In genomic region chr4:82734765-82735481, GRCm38 (mm10) we compare ENCODE assay signal across 23 mouse cellular contexts. TPM values are rescaled to one million over a fixed set of nuclear protein-coding genes. Genes with fewer than 3 reads are reported as not detected.
DNase-seq lines count a peak whose midpoint lies in the region; ATAC-seq and TF ChIP-seq lines count a peak whose summit lies in the region.
"Had no signal": no experiment of that assay in that cellular context is flagged by ENCODE, and none has a peak within 500 bp of the region (broad histone marks: within the 10 kb centered on the region; RNA-seq: fewer than 3 reads in every experiment).

No protein-coding gene starts in this region.

- 77% methylated on average over 22 of the region's 22 CpGs for WGBS in heart, embryonic 12.5 days
- WGBS in heart, adult 2 months, result 69% methylated on average over 22 of the region's 22 CpGs
- 59% methylated on average over 22 of the region's 22 CpGs for WGBS in lung, postnatal 0 days
- WGBS in lung, adult 2 months, result 70% methylated on average over 22 of the region's 22 CpGs
- 85% methylated on average over 22 of the region's 22 CpGs for WGBS in limb, embryonic 10.5 days

- peak overlapping the region; percentile 47 for H3K27ac ChIP-seq in heart, embryonic 12.5 days (ENCODE audit: poor library complexity, severe bottlenecking)
- no peak overlapping the region for H3K27ac ChIP-seq in heart, adult 2 months
- no peak overlapping the region for H3K27ac ChIP-seq in lung, postnatal 0 days (ENCODE audit: low read length)
- H3K27ac ChIP-seq in limb, embryonic 10.5 days, result peak overlapping the region; percentile 21; the same call in 1 of the 2 replicates
- H3K27ac ChIP-seq: left cerebral cortex, adult 2 months; macrophage; midbrain, embryonic 13.5 days; neural tube, embryonic 13.5 days had no signal

- ATAC-seq in heart, embryonic 12.5 days (ENCODE audit: insufficient number of reproducible peaks, low FRiP score), result no peak
- 0 out of 2 replicates have a peak, but pooled peaks have one; percentile 19 for ATAC-seq in lung, postnatal 0 days
- ATAC-seq: forebrain, embryonic 16.5 days; hindbrain, embryonic 16.5 days; intestine, embryonic 16.5 days; midbrain, embryonic 13.5 days had no signal

- intact Hi-C loops in heart, adult 2 months (cut with DNase I), result no loop called here

- no peak for TF ChIP-seq CTCF in heart, adult 2 months (IDR thresholded peaks at IDR 0.05)
- TF ChIP-seq CTCF in lung, postnatal 0 days (IDR thresholded peaks at IDR 0.05), result no peak
- TF ChIP-seq CTCF in lung, adult 2 months (IDR thresholded peaks at IDR 0.05; ENCODE audit: insufficient read depth, low read length), result no peak

- H3K4me3 ChIP-seq in heart, embryonic 12.5 days, result no peak overlapping the region
- H3K4me3 ChIP-seq in heart, adult 2 months, result no peak overlapping the region
- no peak overlapping the region for H3K4me3 ChIP-seq in lung, postnatal 0 days (ENCODE audit: low read depth, low read length)
- H3K4me3 ChIP-seq in lung, adult 2 months (replicated peaks; ENCODE audit: extremely low read depth, low read depth, low read length), result no peak overlapping the region
- H3K4me3 ChIP-seq in limb, embryonic 10.5 days, result no peak overlapping the region
- H3K4me3 ChIP-seq: left cerebral cortex, adult 2 months; midbrain, embryonic 13.5 days; neural tube, embryonic 13.5 days had no signal

- H3K9ac ChIP-seq in heart, embryonic 12.5 days, result no peak overlapping the region
- H3K9ac ChIP-seq in heart, adult 2 months (ENCODE audit: low read depth, low read length), result no peak overlapping the region
- no peak overlapping the region for H3K9ac ChIP-seq in lung, postnatal 0 days (replicated peaks; ENCODE audit: low read depth)
- H3K9ac ChIP-seq: midbrain, embryonic 13.5 days; neural tube, embryonic 13.5 days had no signal

- peaks cover 15% of the 10 kb centered on the region for H3K4me1 ChIP-seq in heart, embryonic 12.5 days (replicated peaks)
- H3K4me1 ChIP-seq in heart, adult 2 months (ENCODE audit: control insufficient read depth, insufficient read depth, low read length), result no peaks in the 10 kb centered on the region
- H3K4me1 ChIP-seq in lung, postnatal 0 days (ENCODE audit: insufficient read depth, low read depth, low read length), result no peaks in the 10 kb centered on the region
- H3K4me1 ChIP-seq in lung, adult 2 months (ENCODE audit: control insufficient read depth, insufficient read depth, low read length), result no peaks in the 10 kb centered on the region
- peaks cover 16% of the 10 kb centered on the region for H3K4me1 ChIP-seq in limb, embryonic 10.5 days
- H3K4me1 ChIP-seq: neural tube, embryonic 13.5 days had no signal

- H3K36me3 ChIP-seq in heart, embryonic 12.5 days, result no peaks in the 10 kb centered on the region
- no peaks in the 10 kb centered on the region for H3K36me3 ChIP-seq in heart, adult 2 months (ENCODE audit: control insufficient read depth, insufficient read depth, low read length)
- H3K36me3 ChIP-seq in lung, postnatal 0 days (ENCODE audit: insufficient read depth, low read length), result no peaks in the 10 kb centered on the region
- no peaks in the 10 kb centered on the region for H3K36me3 ChIP-seq in limb, embryonic 10.5 days
- H3K36me3 ChIP-seq: midbrain, embryonic 13.5 days; neural tube, embryonic 13.5 days had no signal

- TF ChIP-seq POLR2A in heart, adult 2 months (IDR thresholded peaks at IDR 0.05; ENCODE audit: insufficient read depth, low read depth, low read length), result no peak
- TF ChIP-seq POLR2A in lung, adult 2 months (IDR thresholded peaks at IDR 0.05; ENCODE audit: borderline replicate concordance, extremely low read depth, low read depth, low read length), result no peak

- no peak for DNase-seq in heart, adult 2 months
- DNase-seq in lung, postnatal 0 days (ENCODE audit: low spot score), result no peak
- no peak for DNase-seq in lung, adult 2 months
- no peak for DNase-seq in limb, embryonic 10.5 days (ENCODE audit: low spot score)
- DNase-seq in right cerebral cortex, postnatal 14 days, result no peak
- DNase-seq in urinary bladder, postnatal 36 days (ENCODE audit: low spot score in 2 of 2), result no peak
- DNase-seq: adrenal gland, adult 2 months; cerebellum, adult 2 months; gastrocnemius, postnatal 36 days; kidney, postnatal 4 days; layer of hippocampus, adult 9-11 months; left cerebral cortex, postnatal 4 days; spleen, adult 18-20 months; thymus, postnatal 36 days had no signal

- no peaks in the 10 kb centered on the region for H3K27me3 ChIP-seq in heart, embryonic 12.5 days (replicated peaks)
- H3K27me3 ChIP-seq in heart, adult 2 months (ENCODE audit: control insufficient read depth, insufficient read depth, low read length), result no peaks in the 10 kb centered on the region; the same call in 1 of the 2 replicates
- no peaks in the 10 kb centered on the region for H3K27me3 ChIP-seq in lung, postnatal 0 days (replicated peaks; ENCODE audit: insufficient read depth, low read length)
- no peaks in the 10 kb centered on the region for H3K27me3 ChIP-seq in limb, embryonic 10.5 days (ENCODE audit: low read depth, poor library complexity, severe bottlenecking)
- H3K27me3 ChIP-seq: midbrain, embryonic 13.5 days; neural tube, embryonic 13.5 days had no signal

- H3K4me2 ChIP-seq in heart, embryonic 12.5 days, result no peak overlapping the region
- no peak overlapping the region for H3K4me2 ChIP-seq in lung, postnatal 0 days (replicated peaks; ENCODE audit: low read depth, low read length)
- H3K4me2 ChIP-seq: midbrain, embryonic 13.5 days; neural tube, embryonic 13.5 days had no signal

- no peaks in the 10 kb centered on the region for H3K79me2 ChIP-seq in heart, adult 2 months (replicated peaks; ENCODE audit: control insufficient read depth, insufficient read depth, low read length)

- H3K9me3 ChIP-seq in heart, embryonic 12.5 days (replicated peaks), result no peaks in the 10 kb centered on the region
- H3K9me3 ChIP-seq in lung, postnatal 0 days (ENCODE audit: low read length), result no peaks in the 10 kb centered on the region
- no peaks in the 10 kb centered on the region for H3K9me3 ChIP-seq in limb, embryonic 10.5 days (replicated peaks)
- H3K9me3 ChIP-seq: midbrain, embryonic 13.5 days; neural tube, embryonic 13.5 days had no signal

- no peak for TF ChIP-seq EP300 in heart, adult 2 months (IDR thresholded peaks at IDR 0.05; ENCODE audit: insufficient read depth, low read depth, low read length)
- no peak for TF ChIP-seq EP300 in lung, postnatal 0 days (IDR thresholded peaks at IDR 0.05)

RNA-seq across cellular contexts. Expression of gene Nfib, which starts 29.4 kb away (rescaled TPM):
- 57.5 and 69.2 TPM in 2 replicates for polyA plus RNA-seq in heart, embryonic 12.5 days (2016; fragmentation: Nextera tagmentation; extraction: Ambion mirVana)
- total RNA-seq in heart, adult 2 months (2021), result 100 to 1,000 TPM; 118 to 121 TPM
- 32.1 and 44.2 TPM in 2 replicates for polyA plus RNA-seq in heart, adult 2 months (2012; rRNA removed)
- polyA plus RNA-seq in lung, postnatal 0 days (2015; fragmentation: Nextera tagmentation; extraction: Ambion mirVana), result 52.1 and 63.7 TPM in 2 replicates
- 35.6 and 48.1 TPM in 2 replicates for polyA plus RNA-seq in lung, adult 2 months (2012; rRNA removed)
- polyA plus RNA-seq in limb, embryonic 10.5 days (2016; fragmentation: Nextera tagmentation; extraction: Ambion mirVana), result 13.5 and 23.4 TPM in 2 replicates
- total RNA-seq: common myeloid progenitor, adult 5-6 weeks had no signal
- polyA plus RNA-seq: macrophage had no signal

Comparison
In these comparisons a context has a peak if more than half of its experiments do, and no peak if none do; other contexts are left out.
1. H3K27ac ChIP-seq: peak in heart, embryonic 12.5 days (single experiment) and limb, embryonic 10.5 days (single experiment); none in heart, adult 2 months (single experiment) and lung, postnatal 0 days (single experiment).